Mouse (Mus musculus) bone marrow, adult 2 months (tissue): Measurements from ENCODE around the gene Sobp.

Experiments used
- CTCF ChIP-seq: fragments of 200-500 bp; IDR thresholded peaks from 2 replicates; pipeline ENCODE4 v1.5.1; 2011; ENCODE audit warnings: low read length, control low read depth; ENCODE audit not compliant: control insufficient read depth, insufficient read depth
- POLR2A ChIP-seq: fragments of 200-500 bp; IDR thresholded peaks from 2 replicates; pipeline ENCODE4 v1.6.1; 2011; ENCODE audit warnings: low read depth, mild to moderate bottlenecking, control low read depth, low read length, borderline replicate concordance; ENCODE audit not compliant: control insufficient read depth

GRCm38 (mm10) chr10:42968332-42968731 is 206.0 kb downstream of the Sobp start:
- TF ChIP-seq POLR2A, result no peak
- no peak for TF ChIP-seq CTCF
